Mouse (Mus musculus) ES-E14 (cell line): ENCODE measurements around the gene Olfr133. TPM values are rescaled to one million over a fixed set of nuclear protein-coding genes. Genes with fewer than 3 reads are reported as not detected.
"Not testable (repeated sequence)": the region's sequence is repeated elsewhere in the genome, so short reads cannot be mapped to it uniquely, and the experiment has no call there.

ENCODE experiments used
- DNase-seq: peaks from one replicate; pipeline ENCODE4 v3.0.0-alpha.2; 2013; ENCODE audit warnings: low read depth, low spot score
- H3K27ac ChIP-seq: 2 replicates; pipeline ENCODE4 v1.5.1; 2012; ENCODE audit warnings: low read depth, mild to moderate bottlenecking, low read length, moderate library complexity, mixed read lengths; ENCODE audit not compliant: poor library complexity, insufficient read depth, severe bottlenecking
- H3K36me3 ChIP-seq: 2 replicates; pipeline ENCODE4 v1.6.1; 2012; ENCODE audit warnings: mild to moderate bottlenecking, low read length, moderate library complexity, mixed read lengths; ENCODE audit not compliant: control insufficient read depth, poor library complexity, insufficient read depth, severe bottlenecking
- H3K4me1 ChIP-seq, 2 experiments: fragments of 150-350 bp in 1 of 2; sonication (generic) in 1 of 2; 2 replicates each; pipeline ENCODE4 v1.6.1; 2012; ENCODE audit warnings: low read length in 2 of 2, mild to moderate bottlenecking in 1 of 2, mixed read lengths in 1 of 2; ENCODE audit not compliant: control insufficient read depth in 2 of 2, insufficient read depth in 2 of 2, poor library complexity in 1 of 2
- H3K4me3 ChIP-seq, 2 experiments: fragments of 150-350 bp in 1 of 2; sonication (generic) in 1 of 2; 2 replicates each; pipeline ENCODE4 v1.5.1; 2012; ENCODE audit warnings: low read length in 2 of 2, low read depth in 1 of 2, mild to moderate bottlenecking in 1 of 2, mixed read lengths in 1 of 2; ENCODE audit not compliant: insufficient read depth in 1 of 2, poor library complexity in 1 of 2, severe bottlenecking in 1 of 2
- H3K9ac ChIP-seq: 2 replicates; pipeline ENCODE4 v1.6.1; 2012; ENCODE audit warnings: low read depth, mild to moderate bottlenecking, low read length, mixed read lengths; ENCODE audit not compliant: poor library complexity, insufficient read depth, severe bottlenecking
- H3K9me3 ChIP-seq: fragments of 150-350 bp; sonication (generic); 2 replicates; pipeline ENCODE4 v1.6.1; 2012; ENCODE audit warnings: low read depth, mild to moderate bottlenecking, low read length; ENCODE audit not compliant: control insufficient read depth, insufficient read depth
- CHD2 ChIP-seq: IDR thresholded peaks from 2 replicates; pipeline ENCODE4 v1.6.1; 2014; ENCODE audit warnings: mild to moderate bottlenecking, low read depth, low read length, inconsistent platforms
- HCFC1 ChIP-seq: IDR thresholded peaks from 2 replicates; pipeline ENCODE4 v1.6.1; 2012; ENCODE audit warnings: low read length, inconsistent platforms, borderline replicate concordance; ENCODE audit not compliant: insufficient read depth
- MAFK ChIP-seq: IDR thresholded peaks from 2 replicates; pipeline ENCODE4 v1.6.1; 2014; ENCODE audit warnings: mild to moderate bottlenecking, low read depth, low read length, inconsistent platforms; ENCODE audit not compliant: insufficient read depth
- ZC3H11A ChIP-seq: IDR thresholded peaks from 2 replicates; pipeline ENCODE4 v1.6.1; 2012; ENCODE audit warnings: low read depth, mild to moderate bottlenecking, inconsistent platforms, low read length, borderline replicate concordance
- ZNF384 ChIP-seq: IDR thresholded peaks from 2 replicates; pipeline ENCODE4 v1.6.1; 2012; ENCODE audit warnings: low read depth, low read length, inconsistent platforms
- in situ Hi-C, 2 experiments: fragments of 600-800 bp; cut with MboI; formaldehyde crosslinking; loops; one replicate each; pipeline ENCODE4 v1.15.1; 2025; ENCODE audit warnings: low sequenced_read_pairs in 2 of 2, inconsistent platforms in 1 of 2; ENCODE audit not compliant: unreplicated experiment in 2 of 2
- total RNA-seq: library from RNA; depleted of rRNA; stranded (reverse); fragments of 300-350 nt; gene quantifications from 2 replicates; pipeline ENCODE4 v1.2.3, GENCODE M21; 2012; rRNA removed

Gene Olfr133
- not detected in 2 replicates for total RNA-seq

DNA sequence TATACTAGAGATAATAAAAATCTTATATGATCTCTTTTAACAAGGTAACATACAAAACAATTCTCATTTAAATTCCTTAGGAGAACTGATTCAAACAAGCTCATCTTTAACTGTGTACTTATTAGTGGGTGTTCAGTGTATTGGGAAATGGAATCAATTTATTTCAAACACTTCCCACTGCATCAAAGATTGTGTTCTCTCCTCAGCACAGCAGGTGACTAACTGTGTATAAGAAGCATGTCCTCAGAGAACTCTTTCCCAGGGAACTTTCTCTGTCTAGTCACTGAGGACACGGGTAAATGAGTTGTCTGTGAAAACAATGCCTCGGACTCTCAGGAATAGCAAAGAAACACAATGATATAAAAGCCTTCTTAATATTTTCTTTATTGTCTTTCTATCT is at the start of gene Olfr133:
Gene Olfr133, plus strand, starts transcription at position 301 of the 400 bp plus-strand sequence.
- Histone ChIP-seq H3K36me3 (no peaks in the 10 kb centered on the region), H3K27ac (no peak within 1 kb of the TSS), H3K4me1 (no peaks in the 10 kb centered on the region), H3K4me3 (no peak within 1 kb of the TSS), H3K9me3 (no peaks in the 10 kb centered on the region), H3K9ac (no peak within 1 kb of the TSS)
- in situ Hi-C loops, result no loop called here
- DNase-seq, result no peak
- TF ChIP-seq MAFK, result no peak
- no peak for TF ChIP-seq HCFC1
- TF ChIP-seq ZC3H11A, result no peak
- TF ChIP-seq ZNF384, result no peak
- TF ChIP-seq CHD2, result no peak

DNA sequence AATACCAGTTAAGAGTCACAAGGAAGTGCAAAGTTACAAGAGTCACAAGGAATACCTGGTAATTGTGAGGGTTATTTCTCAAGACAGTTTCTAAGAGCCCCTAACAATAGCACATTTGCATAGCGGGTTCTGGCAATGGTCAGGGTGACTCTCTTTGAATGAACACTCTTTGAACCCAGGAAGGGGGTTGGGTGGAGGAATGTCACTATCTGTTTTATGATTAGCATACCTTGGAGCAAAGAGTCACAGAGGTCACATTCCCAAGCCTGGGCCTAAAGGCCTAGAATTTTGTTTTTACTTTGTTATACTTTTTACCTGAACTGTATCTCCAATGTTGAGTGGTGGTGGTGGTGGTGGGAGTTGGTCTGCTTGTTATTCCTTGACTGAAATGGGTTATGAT is 20.9 kb upstream of the Olfr133 start:
- H3K27ac ChIP-seq, H3K4me3 ChIP-seq, H3K9ac ChIP-seq, in situ Hi-C loops, H3K36me3 ChIP-seq, H3K4me1 ChIP-seq, H3K9me3 ChIP-seq, DNase-seq: not testable (repeated sequence)

DNA sequence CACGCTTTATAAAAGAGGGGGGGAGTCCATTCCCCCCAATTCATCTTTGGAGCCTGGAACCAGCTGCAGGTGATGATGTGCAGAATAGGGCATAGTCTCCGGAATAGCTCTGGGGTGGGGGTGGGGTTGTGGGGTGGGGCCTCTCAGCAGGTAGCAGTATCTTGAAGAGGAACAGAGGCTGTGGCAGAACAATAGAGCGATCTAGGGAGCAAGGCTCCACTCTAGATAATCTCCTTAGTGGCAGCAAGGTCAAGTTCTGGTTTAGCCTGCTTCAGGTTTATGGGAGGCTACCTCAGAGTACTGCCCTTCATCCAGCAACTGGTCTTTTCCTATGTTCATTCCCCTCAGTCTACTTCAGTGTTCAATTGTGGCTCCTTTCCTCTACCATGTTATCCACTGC is 19.7 kb upstream of the Olfr133 start:
- H3K27ac ChIP-seq, H3K36me3 ChIP-seq, DNase-seq, H3K4me3 ChIP-seq, in situ Hi-C loops, H3K9ac ChIP-seq, H3K9me3 ChIP-seq, H3K4me1 ChIP-seq: not testable (repeated sequence)

DNA sequence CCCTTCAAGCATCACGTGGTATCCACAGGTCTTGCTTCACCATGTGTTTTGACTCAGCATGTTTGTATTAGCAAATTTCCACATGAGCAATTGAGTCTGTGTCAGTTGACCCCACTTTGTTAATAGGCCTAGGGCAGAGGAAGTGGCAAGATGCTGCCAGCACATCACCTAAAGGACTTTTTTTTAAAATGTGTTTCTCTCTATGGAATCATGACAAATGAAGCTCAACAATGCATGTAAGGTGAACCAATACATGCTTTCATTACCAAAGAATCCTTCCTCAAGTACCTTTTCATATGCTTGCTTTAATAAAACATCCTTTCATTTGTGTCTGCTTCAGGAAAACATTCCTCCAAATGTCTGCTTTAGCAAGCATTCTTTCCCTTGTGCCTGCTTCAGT is 10.7 kb upstream of the Olfr133 start, which contains the start of gene Olfr132:
Gene Olfr132, minus strand, starts transcription at position 101 of the 400 bp plus-strand sequence.
- H3K27ac ChIP-seq, result no peak within 1 kb of the TSS
- TF ChIP-seq CHD2 (no peak), ZNF384 (no peak), HCFC1 (no peak)

DNA sequence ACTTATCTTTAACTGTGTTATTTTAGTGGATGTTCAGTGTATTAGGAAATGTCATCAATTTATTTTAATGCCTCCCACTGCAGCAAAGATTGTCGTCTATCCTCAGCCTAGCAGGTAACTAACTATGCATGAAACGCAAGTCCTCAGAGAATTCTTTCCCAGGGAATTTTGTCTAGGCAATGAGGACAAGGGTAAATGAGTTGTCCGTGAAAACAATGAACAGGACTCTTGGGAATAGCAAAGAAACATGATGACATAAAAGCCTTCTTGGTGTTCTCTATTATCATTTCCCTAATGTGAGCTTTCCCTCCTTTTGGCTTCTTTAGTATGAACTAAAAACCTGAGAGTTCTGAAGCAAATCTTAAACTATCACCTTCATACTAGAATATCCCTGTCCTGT is 26.0 kb downstream of the Olfr133 start, which contains the start of gene Olfr134:
Gene Olfr134, plus strand, starts transcription at position 301 of the 400 bp plus-strand sequence.
- H3K27ac ChIP-seq, result no peak within 1 kb of the TSS
- H3K4me1 ChIP-seq, result no peaks in the 10 kb centered on the region
- DNase-seq, result no peak
- no peak within 1 kb of the TSS for H3K9ac ChIP-seq
- no peak within 1 kb of the TSS for H3K4me3 ChIP-seq
- H3K9me3 ChIP-seq, result no peaks in the 10 kb centered on the region
- in situ Hi-C loops, result no loop called here
- no peaks in the 10 kb centered on the region for H3K36me3 ChIP-seq
- TF ChIP-seq ZNF384 (no peak), ZC3H11A (no peak), CHD2 (no peak), HCFC1 (no peak), MAFK (no peak)

More for the DNA sequence above, 10.7 kb upstream of the Olfr133 start, which contains the start of gene Olfr132:
- Histone ChIP-seq H3K9me3 (no peaks in the 10 kb centered on the region), H3K9ac (no peak within 1 kb of the TSS), H3K4me1 (no peaks in the 10 kb centered on the region), H3K4me3 (no peak within 1 kb of the TSS), H3K36me3 (no peaks in the 10 kb centered on the region)
- no peak for DNase-seq
- in situ Hi-C loops, result no loop called here

Other genes with a start within 250 kb of the Olfr133 start
- not detected in 2 replicates for gene Olfr127, start 244.8 kb upstream of the Olfr133 start, total RNA-seq
- gene Olfr128, start 224.7 kb upstream of the Olfr133 start, total RNA-seq, result not detected in 2 replicates
- gene Olfr761, start 192.2 kb upstream of the Olfr133 start, total RNA-seq, result not detected in 2 replicates
- not detected in 2 replicates for gene Olfr129, start 85.2 kb upstream of the Olfr133 start, total RNA-seq
- not detected in 2 replicates for gene Olfr130, start 81.4 kb upstream of the Olfr133 start, total RNA-seq
- gene Olfr131, start 56.6 kb upstream of the Olfr133 start, total RNA-seq, result not detected in 2 replicates
- not detected in 2 replicates for gene Olfr132, start 10.8 kb upstream of the Olfr133 start, total RNA-seq
- not detected in 2 replicates for gene Olfr134, start 26.1 kb downstream of the Olfr133 start, total RNA-seq
- not detected in 2 replicates for gene Olfr135, start 59.1 kb downstream of the Olfr133 start, total RNA-seq
- not detected in 2 replicates for gene Olfr138, start 115.8 kb downstream of the Olfr133 start, total RNA-seq
- gene Olfr137, start 162.3 kb downstream of the Olfr133 start, total RNA-seq, result not detected in 2 replicates
- not detected in 2 replicates for gene Olfr136, start 184.6 kb downstream of the Olfr133 start, total RNA-seq